Mouse (Mus musculus): ENCODE measurements around the gene Chst7. TPM values are rescaled to one million over a fixed set of nuclear protein-coding genes. Genes with fewer than 3 reads are reported as not detected.

The Chst7 gene
- polyA plus RNA-seq, 1 experiment: not detected

- no peak overlapping the region for H3K4me3 ChIP-seq (replicated peaks)
- H3K4me1 ChIP-seq: no peaks in the 10 kb centered on the region
- H3K36me3 ChIP-seq (replicated peaks; ENCODE audit: low read length): no peaks in the 10 kb centered on the region
- no peaks in the 10 kb centered on the region for H3K9me3 ChIP-seq
- TF ChIP-seq FLI1 (IDR thresholded peaks at IDR 0.05; ENCODE audit: low read length) (no peak), GATA1 (IDR thresholded peaks at IDR 0.05; ENCODE audit: borderline replicate concordance, low read length) (no peak)
- peaks cover 10% of the 10 kb centered on the region for H3K27me3 ChIP-seq (replicated peaks)
These were observed 66.1 kb downstream of the Chst7 start for GRCm38 (mm10) chrX:20125481-20125880.

GRCm38 (mm10) chrX:20128951-20129350, 69.6 kb downstream of the Chst7 start:
- Histone ChIP-seq H3K4me3 (replicated peaks) (no peak overlapping the region), H3K9me3 (no peaks in the 10 kb centered on the region), H3K4me1 (no peaks in the 10 kb centered on the region), H3K36me3 (replicated peaks; ENCODE audit: low read length) (no peaks in the 10 kb centered on the region), H3K27me3 (replicated peaks) (peaks cover 14% of the 10 kb centered on the region)
- no peak for TF ChIP-seq FLI1 (IDR thresholded peaks at IDR 0.05; ENCODE audit: low read length)
- no peak for TF ChIP-seq GATA1 (IDR thresholded peaks at IDR 0.05; ENCODE audit: borderline replicate concordance, low read length)

GRCm38 (mm10) chrX:20129466-20129865, 70.1 kb downstream of the Chst7 start:
- Histone ChIP-seq H3K4me3 (replicated peaks) (no peak overlapping the region), H3K4me1 (no peaks in the 10 kb centered on the region), H3K36me3 (replicated peaks; ENCODE audit: low read length) (no peaks in the 10 kb centered on the region), H3K27me3 (replicated peaks) (peaks cover 14% of the 10 kb centered on the region), H3K9me3 (no peaks in the 10 kb centered on the region)
- TF ChIP-seq FLI1 (IDR thresholded peaks at IDR 0.05; ENCODE audit: low read length) (no peak), GATA1 (IDR thresholded peaks at IDR 0.05; ENCODE audit: borderline replicate concordance, low read length) (no peak)

Other genes starting within 250 kb of the Chst7 start
- gene Slc9a7, start 232.2 kb downstream of the Chst7 start, polyA plus RNA-seq (2012; ENCODE audit: insufficient read depth, low replicate concordance): 0.20 and 1.1 TPM in 2 replicates